Mouse (Mus musculus) myocyte (in vitro differentiated cells): ENCODE results near the gene Zfp936.

Experiments
- MYOD1 ChIP-seq, 3 experiments: IDR thresholded peaks; one replicate each; pipeline ENCODE4 v1.6.1; 2011; ENCODE audit warnings: control low read depth in 2 of 3, low read depth in 2 of 3, mild to moderate bottlenecking in 2 of 3, moderate library complexity in 1 of 3; ENCODE audit not compliant: insufficient read length in 2 of 3, control insufficient read depth in 1 of 3
- POLR2A ChIP-seq: IDR thresholded peaks from one replicate; pipeline ENCODE4 v1.6.1; 2011; ENCODE audit warnings: low read depth, mild to moderate bottlenecking, control low read depth, moderate library complexity; ENCODE audit not compliant: insufficient read length
- TCF12 ChIP-seq: IDR thresholded peaks from one replicate; pipeline ENCODE4 v1.6.1; 2011; ENCODE audit warnings: mild to moderate bottlenecking, control low read depth; ENCODE audit not compliant: poor library complexity, insufficient read depth, severe bottlenecking

DNA sequence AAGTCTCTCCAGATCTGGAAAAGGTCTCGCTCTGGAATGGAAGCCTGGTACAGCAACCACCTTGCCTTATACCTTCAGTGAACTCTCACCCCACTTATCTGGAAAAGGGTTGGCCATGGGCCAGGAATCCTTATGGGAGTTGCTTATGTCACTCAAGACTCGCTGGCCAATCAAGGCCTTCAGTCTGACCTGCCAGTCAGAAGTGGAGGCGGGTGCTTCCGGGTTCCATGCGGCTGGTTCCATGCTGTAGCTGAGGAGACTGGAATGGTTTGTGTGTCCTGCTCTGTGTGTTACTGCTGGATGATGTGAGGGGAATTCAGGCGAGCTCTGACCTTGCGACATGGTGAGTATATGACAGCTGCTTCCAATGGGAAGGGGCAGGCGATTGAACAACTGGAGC, 36.2 kb upstream of the Zfp936 start:
- TF ChIP-seq MYOD1 (IDR thresholded peaks at IDR 0.05; ENCODE audit: control insufficient read depth in 1 of 3, insufficient read length in 2 of 3, low read depth in 2 of 3) (no peak), POLR2A (no peak), TCF12 (no peak)
